Mouse (Mus musculus): ENCODE results near the gene Fam84a.

DNA sequence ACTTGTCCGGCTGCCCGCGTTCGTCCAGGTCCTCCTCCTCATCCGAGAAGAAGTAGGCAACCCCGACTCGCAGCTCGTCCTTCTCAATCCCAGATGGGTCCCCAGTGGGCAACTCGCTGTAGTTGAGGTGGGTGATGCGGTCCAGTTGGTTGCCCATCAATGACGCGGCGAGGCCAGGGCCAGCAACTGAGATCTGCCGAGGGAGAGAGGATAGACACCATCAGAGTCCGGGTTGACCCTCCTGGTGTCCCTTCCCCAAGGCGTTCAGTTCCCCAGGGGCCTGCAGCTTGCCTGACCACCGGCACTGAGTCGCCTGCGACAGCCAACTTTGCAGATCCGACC lies 1.3 kb downstream of the Fam84a start:
- TF ChIP-seq CTCF (conservative IDR thresholded peaks at IDR 0.05 in 1 of 2, IDR thresholded peaks at IDR 0.05 in 1 of 2; ENCODE audit: low read depth in 2 of 2, low read length in 2 of 2) = no peak
- TF ChIP-seq E2F4 (IDR thresholded peaks at IDR 0.05; ENCODE audit: insufficient replicate concordance, low read depth, low read length) = no peak
- TF ChIP-seq RAD21 (IDR thresholded peaks at IDR 0.05; ENCODE audit: low read depth, low read length) = no peak
- no peak for TF ChIP-seq POLR2A (IDR thresholded peaks at IDR 0.05; ENCODE audit: low read depth, low read length)
- no peak for TF ChIP-seq IRF4 (IDR thresholded peaks at IDR 0.05; ENCODE audit: low read depth, low read length)
- no peak for TF ChIP-seq EP300 (IDR thresholded peaks at IDR 0.05; ENCODE audit: low read length)
- TF ChIP-seq MAZ (IDR thresholded peaks at IDR 0.05; ENCODE audit: low read depth, low read length) = no peak
- TF ChIP-seq CHD2 (IDR thresholded peaks at IDR 0.05; ENCODE audit: low read length) = no peak
- no peak for TF ChIP-seq HCFC1 (IDR thresholded peaks at IDR 0.05; ENCODE audit: low read depth, low read length)
- no peak for TF ChIP-seq MEF2A (IDR thresholded peaks at IDR 0.05; ENCODE audit: borderline replicate concordance, low read depth, low read length)
- no peak for TF ChIP-seq TBP (conservative IDR thresholded peaks at IDR 0.05; ENCODE audit: low read depth, low read length)
- TF ChIP-seq CHD1 (IDR thresholded peaks at IDR 0.05; ENCODE audit: low read depth, low read length) = no peak
- no peak for TF ChIP-seq USF1 (IDR thresholded peaks at IDR 0.05; ENCODE audit: low read depth, low read length)
- TF ChIP-seq MAX (IDR thresholded peaks at IDR 0.05; ENCODE audit: low read length) = no peak
